22 mouse cellular contexts compared by ENCODE assay signal in the genomic region with DNA sequence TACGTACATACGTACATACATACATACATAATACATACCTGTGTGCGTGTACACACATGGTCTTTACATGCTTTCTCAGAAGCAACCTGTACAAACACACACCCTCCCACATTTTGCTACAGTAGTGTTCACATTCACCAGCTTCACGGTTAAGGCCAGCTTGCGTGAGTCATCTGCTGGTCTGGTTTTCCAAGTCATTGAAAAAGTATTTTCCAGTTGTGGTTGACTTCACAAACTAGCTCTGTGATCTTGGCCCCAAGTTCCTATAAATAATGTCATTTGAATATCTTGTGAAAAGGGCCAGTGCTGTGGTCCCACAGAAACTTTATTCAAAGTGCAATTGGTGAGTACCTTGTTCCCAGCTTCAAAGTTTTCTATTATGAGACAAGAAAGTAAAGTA.
A peak's percentile ranks its signal among the peaks of the same experiment; 100 is the strongest.
DNase-seq lines count a peak whose midpoint lies in the region; ATAC-seq lines count a peak whose summit lies in the region.
"Had no signal": no experiment of that assay in that cellular context is flagged by ENCODE, and none has a peak within 500 bp of the region (broad histone marks: within the 10 kb centered on the region; RNA-seq: fewer than 3 reads in every experiment).

No protein-coding gene starts in this region.

- peak; percentile 61 to 81 for DNase-seq in adrenal gland, adult (ENCODE audit: inconsistent age in 2 of 2, low spot score in 1 of 2)
- DNase-seq in adrenal gland, postnatal 4 days (ENCODE audit: low spot score in 2 of 2): no peak
- DNase-seq in 3134 (ENCODE audit: extremely low read depth, insufficient read length, low spot score) (peak; percentile 73), NIH3T3 (ENCODE audit: low read depth) (peak; percentile 79)
- DNase-seq in adrenal gland, postnatal 25 days: peak; percentile 30
- DNase-seq in layer of hippocampus, postnatal 25 days (ENCODE audit: extremely low spot score in 1 of 2, low spot score in 1 of 2): no peak
- no peak for DNase-seq in layer of hippocampus, adult 11-12 months (ENCODE audit: low spot score)
- DNase-seq: cerebellum, adult 8-10 months; cerebellum, postnatal 25 days; gastrocnemius, postnatal 14 days; layer of hippocampus, adult 9-11 months; liver; lung, embryonic 14.5 days; lung, postnatal 14 days; right cerebral cortex, postnatal 4 days; thymus, adult 18-20 months; thymus, postnatal 36 days had no signal

- ATAC-seq in activated CD4-positive, CD25-positive, alpha-beta regulatory T cell, adult 4 months: no peak
- ATAC-seq: forebrain, embryonic 14.5 days; hindbrain, postnatal 0 days; intestine, embryonic 15.5 days; midbrain, embryonic 15.5 days had no signal

Comparison
In these comparisons a context has a peak if more than half of its experiments do, and no peak if none do; other contexts are left out.
1. DNase-seq: peak in adrenal gland, adult (2 of 2), 3134 (single experiment), NIH3T3 (single experiment) and adrenal gland, postnatal 25 days (single experiment); none in adrenal gland, postnatal 4 days (0 of 2), layer of hippocampus, postnatal 25 days (0 of 2) and layer of hippocampus, adult 11-12 months (single experiment).